Mouse (Mus musculus) cerebellum, postnatal 14 days (tissue): ENCODE data around the gene Rpl35.

Experiments used
- DNase-seq, 2 experiments: peaks; one replicate each; pipeline ENCODE4 v3.0.0; 2021; ENCODE audit warnings: mixed read lengths in 2 of 2

Rpl35 gene

GRCm38 (mm10) chr2:38997386-38998374 lies 7.7 kb downstream of the Rpl35 start, which contains the start of gene Wdr38:
TSS of gene Wdr38 (plus strand) at chr2:38997476.
- DNase-seq: peak; percentile 95 to 96

GRCm38 (mm10) chr2:38992452-38992851 lies 13.0 kb downstream of the Rpl35 start:
- no peak for DNase-seq

- DNase-seq: no peak
Measured at GRCm38 (mm10) chr2:38992004-38992403, 13.4 kb downstream of the Rpl35 start.

- DNase-seq: no peak
Measured at GRCm38 (mm10) chr2:38988929-38989328, 16.5 kb downstream of the Rpl35 start.

- no peak for DNase-seq
Measured at GRCm38 (mm10) chr2:38987803-38988510, 17.5 kb downstream of the Rpl35 start.

GRCm38 (mm10) chr2:38987371-38987770 lies 18.1 kb downstream of the Rpl35 start:
- no peak for DNase-seq

GRCm38 (mm10) chr2:38986580-38986979 lies 18.8 kb downstream of the Rpl35 start:
- no peak for DNase-seq

- DNase-seq: no peak
Measured at GRCm38 (mm10) chr2:38983456-38983855, 22.0 kb downstream of the Rpl35 start.

- no peak for DNase-seq
Measured at GRCm38 (mm10) chr2:38977837-38978236, 27.6 kb downstream of the Rpl35 start.

- no peak for DNase-seq
Measured at GRCm38 (mm10) chr2:38975941-38976805, 29.3 kb downstream of the Rpl35 start.

- no peak for DNase-seq
Measured at GRCm38 (mm10) chr2:38975181-38975580, 30.2 kb downstream of the Rpl35 start.

GRCm38 (mm10) chr2:38974171-38974570 lies 31.3 kb downstream of the Rpl35 start:
- DNase-seq: no peak

- DNase-seq: peak in 1 of 2 experiments; percentile 39
Measured at GRCm38 (mm10) chr2:38973701-38974100, 31.7 kb downstream of the Rpl35 start.

- no peak for DNase-seq
Measured at GRCm38 (mm10) chr2:38973223-38973622, 32.2 kb downstream of the Rpl35 start.

GRCm38 (mm10) chr2:38970057-38970456 lies 35.4 kb downstream of the Rpl35 start:
- DNase-seq: no peak

- no peak for DNase-seq
Measured at GRCm38 (mm10) chr2:38969650-38970049, 35.8 kb downstream of the Rpl35 start.

GRCm38 (mm10) chr2:38964198-38964597 lies 41.2 kb downstream of the Rpl35 start:
- no peak for DNase-seq

GRCm38 (mm10) chr2:38957671-38958223 lies 47.7 kb downstream of the Rpl35 start:
- DNase-seq: no peak

GRCm38 (mm10) chr2:38956062-38956461 lies 49.4 kb downstream of the Rpl35 start:
- no peak for DNase-seq

- peak; percentile 51 to 57 for DNase-seq
Measured at GRCm38 (mm10) chr2:38953152-38953883, 52.1 kb downstream of the Rpl35 start.
